Mouse (Mus musculus) neutrophil, adult 5-6 weeks (primary cell): ENCODE results near the gene Phox2a. TPM values are rescaled to one million over a fixed set of nuclear protein-coding genes. Genes with fewer than 3 reads are reported as not detected.

Source experiments
- ATAC-seq: fragments of 151-379, 151-347 bp; 2 replicates; pipeline ENCODE4 v1.8.0; 2017; ENCODE audit warnings: mild to moderate bottlenecking, moderate TSS enrichment; ENCODE audit not compliant: insufficient number of reproducible peaks, poor library complexity, low FRiP score, severe bottlenecking; ENCODE audit errors: extremely low read depth
- total RNA-seq: library from RNA; stranded (forward); fragments of 200-1000 nt; gene quantifications from 2 replicates; pipeline ENCODE4 v1.2.3, GENCODE M21; 2017

Phox2a gene
- total RNA-seq, 1 experiment from 2014 or later = not detected

DNA sequence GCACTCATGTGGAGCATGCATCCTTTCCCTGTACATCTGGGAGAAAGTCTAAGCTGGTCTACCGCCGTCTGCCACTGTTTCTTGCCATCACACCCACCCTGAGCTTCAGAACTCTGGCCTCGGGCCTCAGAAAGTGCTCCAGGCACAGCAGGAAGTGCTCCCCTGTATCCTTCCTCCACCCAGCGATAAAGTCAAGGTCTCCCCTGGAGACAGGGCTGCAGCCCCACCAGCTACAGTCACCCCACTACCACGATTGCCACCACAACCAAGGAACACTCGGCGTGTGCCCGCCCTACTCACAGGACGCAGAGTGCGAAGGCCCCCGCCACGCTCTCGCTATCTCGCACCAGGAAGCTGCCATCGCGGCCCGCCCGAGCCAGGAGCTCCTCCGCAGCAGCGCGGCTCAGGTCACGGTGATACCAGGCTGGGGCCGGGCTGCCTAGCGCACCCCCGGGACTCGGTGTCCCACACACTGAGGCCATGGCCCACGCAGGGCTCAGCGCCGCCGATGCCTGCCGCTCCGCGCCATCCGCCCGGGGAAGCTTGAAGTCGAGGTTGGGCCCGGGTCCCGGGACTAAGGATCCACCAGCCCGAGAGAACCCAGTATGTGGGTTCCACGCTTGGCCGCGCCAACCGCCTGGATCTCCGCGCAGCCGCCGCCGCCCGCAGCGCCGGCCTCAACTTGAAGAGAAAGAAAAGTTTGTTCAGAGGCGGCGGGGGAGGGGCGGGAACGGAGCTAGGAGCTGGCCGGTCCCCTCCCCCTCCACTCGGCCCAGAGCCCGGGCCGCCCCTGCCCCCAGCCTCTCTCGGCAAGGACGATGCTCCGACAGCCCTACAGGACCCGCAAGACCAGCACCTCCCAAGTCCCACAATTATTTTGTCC, 18.4 kb downstream of the Phox2a start:
- peak; percentile 13; the same call in 1 of the 2 replicates for ATAC-seq

DNA sequence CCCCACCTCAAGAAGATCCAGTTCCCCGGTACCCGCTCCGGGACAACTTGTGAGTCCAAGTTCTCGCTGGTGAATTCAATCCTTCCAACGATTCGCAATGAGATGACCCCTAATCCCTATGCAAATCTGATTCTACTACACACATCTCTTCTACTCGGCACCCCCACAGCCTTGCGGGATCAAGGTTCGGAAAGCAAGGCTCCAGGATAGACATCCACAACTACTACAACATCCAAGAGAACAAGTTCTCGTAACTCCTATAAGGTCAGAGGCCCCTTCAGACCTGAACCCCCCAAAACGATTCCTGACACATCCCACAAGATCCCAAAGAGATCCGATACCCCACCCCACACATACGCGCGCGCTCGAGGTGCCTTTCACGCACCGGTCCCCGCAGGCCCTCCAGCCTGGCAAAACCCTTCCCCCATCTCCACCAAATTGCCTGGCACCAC, 19.1 kb downstream of the Phox2a start:
- no peak for ATAC-seq

DNA sequence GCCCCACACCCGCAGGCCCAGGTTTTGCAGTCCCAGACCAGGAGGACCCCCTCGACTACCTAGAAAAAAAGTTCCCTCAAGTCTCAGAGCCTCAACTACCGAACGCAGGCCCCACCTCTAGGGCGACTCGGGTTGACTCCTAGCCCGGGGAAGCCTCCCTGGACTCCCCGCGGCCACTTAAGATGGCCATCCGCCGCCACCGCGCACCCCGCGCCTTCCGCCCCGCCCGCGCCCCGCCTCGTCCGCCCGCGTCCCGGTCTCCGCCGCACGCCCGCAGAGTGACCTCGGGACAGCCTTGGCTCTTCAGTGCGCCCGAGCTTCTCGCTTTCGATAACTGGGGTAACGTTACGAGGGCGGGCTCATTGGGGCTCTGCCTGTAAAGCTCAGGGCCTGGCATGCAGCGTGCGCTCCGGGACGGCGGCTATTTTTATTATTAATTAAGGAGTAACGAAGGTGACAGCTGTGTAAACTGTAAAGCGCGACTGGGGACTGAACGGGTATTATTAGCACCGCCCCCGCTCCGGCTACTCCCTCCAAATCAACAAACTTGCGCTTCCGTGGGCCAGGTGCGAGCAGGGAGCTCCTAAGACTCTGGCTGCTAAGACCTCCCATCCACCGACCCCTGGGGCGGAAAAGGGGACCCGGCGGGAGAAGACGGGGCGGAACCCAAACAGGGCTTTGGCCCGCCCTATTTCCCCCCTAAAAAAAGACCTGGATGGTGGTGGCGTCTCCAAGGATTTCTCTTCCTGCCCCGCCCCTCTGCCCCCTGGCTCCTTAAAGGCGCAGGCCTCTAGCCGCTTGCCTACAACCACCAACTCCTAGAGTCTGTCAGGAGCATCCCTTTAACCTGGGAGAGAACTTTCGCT, 19.7 kb downstream of the Phox2a start, which contains the start of gene Inppl1:
TSS of gene Inppl1 (minus strand) at position 624 of the 866 bp plus-strand sequence.
- ATAC-seq = no peak

DNA sequence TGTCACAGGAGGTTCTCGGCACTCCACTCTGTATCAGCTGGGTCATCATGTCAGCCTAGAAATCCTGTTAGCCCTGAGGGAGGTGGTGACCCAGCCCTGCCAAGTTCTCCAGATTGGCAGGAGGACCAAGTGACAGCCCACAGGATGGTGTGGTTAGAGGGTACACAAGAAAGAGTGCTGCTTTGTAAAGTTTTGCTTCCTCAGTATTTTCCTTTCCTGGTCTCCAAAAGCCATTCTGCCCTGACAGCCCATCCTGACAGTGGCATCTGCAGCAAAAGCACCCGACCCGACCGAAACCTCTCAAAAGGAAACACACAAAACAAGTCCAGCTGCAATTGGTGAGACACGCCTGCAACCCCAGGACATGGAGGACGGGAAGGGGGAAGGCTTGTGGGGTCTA, 26.1 kb downstream of the Phox2a start:
- ATAC-seq = no peak

DNA sequence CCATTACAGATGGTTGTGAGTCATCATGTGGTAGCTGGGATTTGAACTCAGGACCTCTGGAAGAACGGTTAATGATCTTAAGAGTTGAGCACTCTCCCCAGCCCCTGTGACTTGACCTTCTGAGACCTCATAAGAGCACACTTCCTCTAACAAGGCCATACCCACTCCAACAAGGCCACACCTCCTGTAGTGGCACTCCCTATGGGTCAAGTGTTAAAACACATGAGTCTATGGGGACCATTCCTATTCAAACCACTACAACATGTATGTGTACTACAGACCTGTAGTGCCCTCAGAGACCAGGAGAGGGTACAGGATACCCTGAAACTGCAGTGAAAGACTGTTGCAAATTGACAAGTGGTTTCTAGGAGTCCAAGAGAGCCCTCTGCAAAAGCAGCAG, 29.8 kb downstream of the Phox2a start:
- no peak for ATAC-seq

DNA sequence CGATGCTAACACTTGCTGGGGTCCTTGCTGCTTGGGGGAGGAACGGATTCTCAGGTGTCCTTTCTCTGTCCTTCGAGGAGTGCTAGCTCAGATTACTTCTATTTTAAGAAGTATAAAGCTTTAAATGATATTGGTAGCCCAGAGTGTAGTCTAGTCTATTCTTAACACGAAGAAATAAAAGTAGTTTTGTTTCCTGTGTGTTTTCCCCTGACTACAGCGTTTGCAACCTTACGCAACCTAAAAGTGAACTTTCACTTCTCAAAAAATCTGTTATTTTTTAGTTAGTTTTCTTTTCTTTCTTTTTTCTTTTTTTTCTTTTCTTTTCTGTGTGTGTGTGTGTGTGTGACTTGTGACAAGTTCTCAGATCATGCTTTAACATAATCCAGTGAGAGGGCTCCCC, 33.6 kb downstream of the Phox2a start:
- no peak for ATAC-seq

DNA sequence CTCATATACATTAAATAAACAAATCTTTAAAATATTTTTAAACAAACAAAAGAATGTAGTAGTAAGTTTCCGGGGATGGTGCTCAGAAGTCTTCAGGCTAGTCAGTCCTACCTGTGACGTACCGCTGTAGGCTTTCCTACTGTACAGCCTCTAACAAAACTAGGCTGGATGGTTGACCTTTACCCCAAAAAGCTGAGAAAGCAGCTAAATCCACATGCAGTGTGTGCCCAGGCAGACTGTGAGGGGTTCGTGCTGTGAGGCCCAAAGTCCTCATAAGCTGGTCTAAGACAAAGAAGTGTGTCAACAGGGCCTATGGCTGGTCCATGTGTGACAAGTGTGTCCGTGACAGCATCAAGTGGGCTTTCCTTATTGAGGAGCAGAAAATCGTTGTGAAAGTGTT, 34.7 kb downstream of the Phox2a start:
- ATAC-seq = no peak

DNA sequence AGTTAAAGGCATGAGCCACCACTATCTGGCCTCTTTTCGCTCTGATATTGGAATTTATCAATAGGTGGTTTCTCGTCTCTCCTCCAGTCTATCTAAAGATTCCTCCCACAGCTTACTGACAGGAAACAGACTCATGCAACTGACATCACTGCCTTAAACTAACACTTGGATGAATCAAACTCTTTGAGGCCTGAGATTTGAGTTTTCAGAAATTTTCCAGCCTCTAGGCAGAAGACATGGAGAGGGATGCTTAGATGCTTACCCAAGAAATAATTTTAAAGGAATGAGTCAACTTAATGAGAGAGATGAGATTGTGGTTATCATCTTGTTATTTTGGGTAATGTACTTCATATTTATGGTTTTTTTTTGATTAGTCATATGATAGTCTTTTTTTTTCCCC, 35.7 kb downstream of the Phox2a start:
- ATAC-seq = no peak

DNA sequence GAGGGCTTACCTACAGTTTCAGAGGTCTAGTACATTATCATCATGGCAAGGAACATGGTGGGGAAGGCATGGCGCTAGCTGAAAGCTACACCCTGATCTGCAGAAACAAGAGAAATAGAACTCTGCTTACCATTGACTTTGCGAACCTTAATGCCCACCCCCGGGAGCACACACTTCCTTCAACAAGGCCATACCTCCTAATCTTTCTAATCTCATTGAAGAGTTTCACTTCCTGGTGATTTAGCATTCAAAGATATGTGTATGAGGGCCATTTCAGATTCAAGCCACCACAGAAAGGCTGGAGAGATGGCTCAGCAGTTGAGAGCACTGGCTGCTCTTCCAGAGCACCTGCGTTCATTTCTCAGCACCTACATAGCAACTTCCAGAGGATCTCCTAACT, 39.0 kb downstream of the Phox2a start, which contains the start of gene Folr2:
TSS of gene Folr2 (minus strand) at position 101 of the 400 bp plus-strand sequence.
- no peak for ATAC-seq

DNA sequence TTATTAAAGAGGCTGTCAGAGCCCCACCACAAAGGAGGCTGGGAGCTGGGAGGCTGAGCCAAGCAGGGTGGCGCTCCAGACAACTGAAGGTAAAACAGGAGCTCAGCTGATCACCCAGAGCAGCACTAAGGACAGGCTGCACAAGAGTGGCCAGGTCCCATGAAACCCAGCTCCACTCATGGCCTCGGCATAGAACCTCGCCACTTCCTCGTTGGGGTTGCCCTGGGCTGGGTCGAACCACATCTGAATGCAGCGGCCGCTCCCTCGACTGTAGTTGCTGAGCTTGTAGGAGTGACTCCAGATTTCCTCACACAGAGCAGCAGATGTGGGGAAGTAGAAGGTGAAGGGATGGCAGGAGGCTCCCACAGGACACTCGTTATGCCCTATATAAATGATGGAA, 40.2 kb downstream of the Phox2a start:
- no peak for ATAC-seq

DNA sequence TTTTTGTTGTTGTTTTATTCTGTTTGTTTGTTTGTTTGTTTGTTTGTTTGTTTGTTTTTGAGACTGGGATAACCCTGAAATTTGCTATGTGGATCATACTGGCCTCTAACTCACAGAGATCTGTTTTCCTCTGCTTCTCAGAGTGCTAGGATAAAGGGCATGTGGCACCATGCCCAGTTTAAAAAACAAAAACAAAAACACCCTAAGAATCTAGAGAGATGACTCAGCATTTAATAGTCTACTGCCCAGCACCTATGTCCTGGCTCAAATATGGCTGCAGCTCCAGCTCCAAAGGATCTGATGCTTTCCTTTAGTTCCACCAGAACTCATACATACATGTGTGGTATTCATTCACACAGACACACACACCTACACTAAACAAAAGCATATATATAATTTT, 42.9 kb downstream of the Phox2a start:
- no peak for ATAC-seq

DNA sequence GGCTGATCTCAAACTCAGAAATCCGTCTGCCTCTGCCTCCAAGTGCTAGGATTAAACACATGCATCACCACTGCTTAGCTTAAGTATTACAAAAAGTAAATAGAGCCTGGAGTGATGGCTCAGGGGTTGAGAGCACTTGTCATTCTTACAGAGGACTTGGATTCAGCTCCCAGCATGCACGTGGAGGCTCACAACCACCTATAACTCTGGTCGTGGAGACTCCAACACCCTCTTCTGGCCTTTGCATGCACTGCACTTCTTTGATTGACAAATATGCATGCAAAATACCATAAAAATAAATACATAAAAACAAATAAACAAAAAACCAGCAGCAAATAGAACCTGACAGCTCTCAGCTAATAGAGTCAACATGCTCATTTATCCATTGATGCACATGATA, 44.2 kb downstream of the Phox2a start:
- ATAC-seq = no peak

DNA sequence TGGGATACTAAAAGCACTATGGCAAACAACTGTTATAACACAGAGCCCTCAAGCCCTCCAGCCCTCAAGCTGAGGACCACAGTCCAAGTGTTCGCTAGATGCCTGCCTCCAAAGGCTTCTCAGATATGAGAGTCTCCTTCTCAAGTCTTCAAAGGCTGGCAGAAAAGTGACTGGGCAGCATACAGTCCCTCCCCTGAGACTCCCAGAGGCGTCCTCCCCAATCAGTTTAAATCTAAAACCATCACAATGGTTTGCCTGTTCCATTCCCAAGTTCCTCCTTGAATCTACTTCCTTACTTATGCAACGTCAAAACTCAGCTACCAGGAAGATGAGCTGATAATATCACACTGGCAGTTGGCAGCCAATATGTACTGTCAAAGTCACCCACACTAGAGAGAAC, 45.3 kb downstream of the Phox2a start, which contains the start of gene Anapc15:
TSS of gene Anapc15 (plus strand) at position 301 of the 400 bp plus-strand sequence.
- no peak for ATAC-seq

DNA sequence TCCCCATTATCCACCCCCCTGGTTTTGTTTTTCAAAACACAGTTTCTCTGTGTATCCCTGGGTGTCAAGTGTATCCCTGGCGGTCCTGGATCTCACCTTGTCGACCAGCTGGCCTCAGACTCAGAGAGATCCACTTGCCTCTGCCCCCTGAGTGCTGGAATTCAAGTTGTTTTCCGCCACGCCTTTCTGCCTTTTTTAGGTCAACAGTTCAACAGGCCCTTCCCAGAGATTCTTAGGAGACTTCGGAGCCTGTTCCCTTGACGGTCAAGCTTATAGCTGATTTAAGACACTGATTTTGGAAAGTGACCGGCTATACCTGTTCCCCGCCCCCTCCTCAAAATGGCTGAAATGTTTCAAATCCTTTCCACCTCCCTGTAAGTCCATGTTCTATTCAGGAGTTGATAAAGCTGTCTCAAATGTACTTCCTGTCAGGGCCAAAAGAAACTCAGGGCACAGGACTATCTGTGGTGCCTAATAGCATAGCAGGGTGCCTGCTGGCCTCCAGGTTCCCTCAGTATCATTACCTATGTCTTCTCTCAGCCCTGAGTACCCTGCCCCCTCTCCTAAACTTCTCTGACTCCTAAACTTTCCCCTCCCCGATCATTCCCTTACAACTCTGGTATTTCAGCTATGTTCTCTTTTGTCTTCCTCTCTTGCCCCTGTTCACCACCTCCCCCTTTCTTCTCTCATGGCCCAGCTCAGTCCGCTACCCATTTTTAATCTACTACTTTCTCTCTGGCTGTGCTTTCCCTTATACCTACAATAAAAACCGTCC, 48.6 kb downstream of the Phox2a start:
- no peak for ATAC-seq

DNA sequence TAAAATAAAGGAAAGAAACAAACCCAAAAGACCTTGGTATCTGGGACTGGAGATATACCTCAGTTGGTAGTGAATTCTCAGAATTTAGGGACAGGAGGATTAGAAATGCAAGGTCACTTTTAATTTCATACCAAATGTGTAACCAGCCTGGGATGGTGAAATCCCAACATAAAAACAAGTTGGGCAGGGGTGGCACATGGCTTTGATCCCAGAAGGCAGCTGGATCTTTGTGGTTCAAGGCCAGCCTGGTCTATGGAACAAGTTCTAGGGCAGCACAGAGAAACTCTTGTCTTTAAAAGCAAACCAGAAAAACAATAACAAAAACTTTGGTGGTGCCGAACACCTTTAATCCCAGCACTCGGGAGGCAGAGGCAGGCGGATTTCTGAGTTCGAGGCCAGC, 49.4 kb downstream of the Phox2a start:
- ATAC-seq = no peak

DNA sequence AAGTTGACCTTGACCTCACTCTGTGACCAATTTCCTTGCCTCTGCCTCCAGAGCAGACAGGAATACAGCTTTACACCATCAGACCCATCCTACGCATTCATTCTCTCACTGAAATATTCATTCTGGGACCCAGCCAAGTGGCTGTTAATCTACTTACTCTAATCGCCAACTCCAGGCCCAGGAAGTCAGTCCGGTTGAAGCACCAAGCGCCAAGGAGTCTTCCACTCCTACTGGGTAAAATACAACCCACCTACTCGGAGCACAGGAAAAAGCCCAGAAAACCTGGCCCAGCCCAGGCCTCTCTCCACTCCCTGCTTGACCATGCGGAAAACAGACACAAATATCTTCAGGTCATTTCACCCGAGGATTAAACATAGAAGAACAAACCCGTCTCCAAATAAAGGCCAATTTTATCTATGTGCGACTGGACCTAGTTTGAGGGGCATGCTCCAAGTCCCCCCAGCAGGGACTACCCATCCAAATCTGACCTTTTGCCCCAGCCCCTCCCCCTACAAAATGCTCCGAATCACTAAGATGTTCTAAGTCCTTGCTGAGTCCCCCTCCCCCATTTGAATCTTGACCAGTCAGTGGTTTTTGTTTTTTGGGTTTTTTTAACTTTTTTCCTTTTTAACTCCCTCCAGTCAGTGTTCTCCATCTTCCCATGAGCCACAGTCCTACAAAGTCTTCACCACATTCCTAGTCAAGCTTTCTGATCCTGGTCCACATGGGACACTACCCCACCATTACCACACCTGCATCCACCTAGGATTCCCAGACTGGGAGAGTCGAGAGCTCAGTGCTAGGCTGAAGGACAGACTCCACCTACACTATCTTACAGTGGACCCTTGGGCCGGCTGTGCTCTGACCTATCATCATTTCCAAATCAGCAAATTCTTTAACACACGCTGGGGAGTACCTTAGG, 50.4 kb downstream of the Phox2a start:
- ATAC-seq = no peak

DNA sequence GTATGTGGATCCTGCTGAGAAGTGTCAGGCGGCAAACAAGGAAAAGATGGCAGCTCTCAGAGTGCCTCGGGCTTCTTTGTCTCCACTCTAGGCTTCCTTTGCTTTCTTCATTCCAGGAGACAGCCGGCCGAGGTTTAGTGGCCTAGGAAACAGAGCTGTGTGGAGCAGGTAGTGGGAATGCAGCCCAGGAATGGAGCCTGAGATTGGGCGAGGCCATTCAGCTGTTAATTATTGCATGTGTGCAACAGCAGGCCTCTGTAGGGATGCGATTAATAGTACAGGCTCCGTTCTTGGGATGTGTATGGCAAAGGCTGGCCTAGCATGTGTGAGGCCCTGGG, 51.0 kb downstream of the Phox2a start:
- no peak for ATAC-seq

DNA sequence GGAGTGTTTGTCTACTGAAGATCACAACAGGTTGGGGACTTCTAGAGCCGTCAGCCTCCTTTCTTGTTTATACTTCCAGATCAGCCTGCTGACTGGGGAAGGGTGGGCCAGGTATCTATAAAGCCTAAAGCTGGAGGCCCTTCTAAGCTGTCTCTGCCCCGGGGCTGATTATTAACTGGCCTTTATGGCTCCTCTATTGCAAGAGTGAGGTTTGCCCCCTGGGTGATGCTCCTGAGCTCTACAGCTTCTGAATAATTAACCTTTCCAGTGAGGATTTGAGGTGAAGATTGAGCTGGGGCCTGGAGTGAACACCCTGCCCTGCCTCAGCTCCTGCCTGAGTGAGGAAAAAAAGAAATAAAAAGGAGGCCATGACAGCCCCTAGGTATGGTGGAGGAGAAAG, 52.5 kb downstream of the Phox2a start, which contains the start of gene Folr1:
TSS of gene Folr1 (minus strand) at position 160 of the 400 bp plus-strand sequence.
- no peak for ATAC-seq
